Mouse (Mus musculus): ENCODE measurements around the gene Ndufs7. TPM values are rescaled to one million over a fixed set of nuclear protein-coding genes. Genes with fewer than 3 reads are reported as not detected.
A peak's percentile ranks its signal among the peaks of the same experiment; 100 is the strongest.

The Ndufs7 gene
- total RNA-seq, 4 experiments from 2014 or later: 949 to 1,112 (median 1,023) TPM

DNA sequence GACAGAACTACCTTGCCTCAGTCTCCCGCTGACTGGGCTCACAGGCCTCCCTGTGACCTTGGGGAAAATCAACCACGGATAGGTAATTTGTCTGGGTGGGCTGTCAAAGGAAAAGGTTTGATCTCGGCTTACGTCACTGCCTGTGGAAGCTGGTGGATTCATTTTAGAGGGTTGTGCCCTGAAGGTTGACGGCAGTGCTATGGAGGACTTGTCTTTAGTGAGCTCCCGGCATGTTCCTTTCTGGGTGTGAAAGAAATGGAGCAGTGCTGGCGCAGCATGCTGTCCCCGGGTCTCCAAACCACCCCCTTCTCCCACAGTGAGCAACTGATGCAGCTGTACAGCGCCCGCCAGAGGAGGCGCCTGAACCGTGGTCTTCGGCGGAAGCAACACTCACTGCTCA lies 44.4 kb downstream of the Ndufs7 start:
- no peak for DNase-seq (ENCODE audit: low spot score)

DNA sequence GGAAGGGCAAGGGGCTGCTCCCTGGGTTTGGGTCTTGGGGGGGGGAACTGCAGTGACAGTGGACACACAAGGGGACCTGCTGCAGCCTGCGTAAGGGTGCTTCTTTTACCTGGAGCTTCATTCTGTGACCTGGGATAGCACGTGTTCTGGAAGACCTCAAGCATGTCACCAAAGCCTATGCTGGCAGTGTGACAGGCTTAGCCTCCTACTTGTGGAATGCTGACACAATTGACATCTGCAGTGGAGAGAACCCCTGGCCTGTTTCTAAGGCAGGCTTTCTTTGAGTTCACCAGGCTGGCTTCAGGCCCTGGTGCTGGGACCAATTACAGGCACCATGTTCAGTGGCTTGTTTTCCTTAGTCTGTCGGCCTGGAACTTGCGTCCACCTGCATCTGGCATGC lies 45.4 kb downstream of the Ndufs7 start:
- no peak for DNase-seq (ENCODE audit: low spot score)

DNA sequence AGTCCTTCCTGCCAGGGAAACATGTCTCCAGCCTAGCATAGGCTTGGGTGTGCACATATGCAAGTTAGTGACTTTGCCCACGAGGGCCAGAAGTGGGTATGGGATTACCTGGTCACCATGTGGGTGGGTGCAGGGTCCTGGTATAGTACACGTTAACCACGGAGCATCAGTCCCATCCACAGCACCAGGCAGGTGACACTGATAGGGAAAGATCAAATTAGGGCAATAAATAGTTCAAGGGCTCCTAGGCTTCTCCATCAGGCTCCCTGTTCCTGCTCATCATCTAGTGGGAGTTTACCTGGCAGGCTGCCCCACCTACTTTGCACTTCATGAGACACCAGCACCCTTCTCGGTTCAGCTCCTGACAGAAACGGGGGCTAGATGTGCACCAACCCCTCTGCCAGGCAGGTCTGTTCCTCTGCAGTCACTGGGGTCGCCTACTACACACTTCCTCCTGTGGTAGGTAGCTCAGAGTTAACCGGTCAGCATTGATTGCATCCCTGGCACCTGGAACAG lies 45.9 kb downstream of the Ndufs7 start:
- no peak for DNase-seq (ENCODE audit: low spot score)

- peak; percentile 77 for DNase-seq (ENCODE audit: low spot score)
These were observed 46.9 kb downstream of the Ndufs7 start, which contains the start of gene Apc2 for GRCm38 (mm10) chr10:80295618-80296425. Apc2 (plus strand) TSS chr10:80295977.

DNA sequence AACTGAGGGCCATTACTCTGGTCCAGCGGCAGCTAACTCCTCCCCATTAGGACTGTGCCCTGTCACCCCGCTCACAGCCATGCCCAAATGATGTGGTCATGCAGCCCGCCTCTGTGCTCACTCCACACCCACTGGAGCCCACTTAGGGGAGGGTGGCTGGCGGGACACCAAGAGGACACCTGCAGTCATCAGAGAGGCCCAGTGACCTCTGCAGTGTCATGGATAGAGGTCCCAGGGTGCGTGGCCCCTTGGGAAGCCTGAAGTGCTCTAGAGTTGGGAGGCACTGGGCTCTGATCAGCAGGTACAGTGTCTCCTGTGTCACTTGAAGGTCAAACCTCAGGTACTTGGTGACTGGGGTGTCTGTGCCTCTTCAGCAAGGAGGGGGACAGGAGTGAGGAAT lies 47.9 kb downstream of the Ndufs7 start:
- no peak for DNase-seq (ENCODE audit: low spot score)

DNA sequence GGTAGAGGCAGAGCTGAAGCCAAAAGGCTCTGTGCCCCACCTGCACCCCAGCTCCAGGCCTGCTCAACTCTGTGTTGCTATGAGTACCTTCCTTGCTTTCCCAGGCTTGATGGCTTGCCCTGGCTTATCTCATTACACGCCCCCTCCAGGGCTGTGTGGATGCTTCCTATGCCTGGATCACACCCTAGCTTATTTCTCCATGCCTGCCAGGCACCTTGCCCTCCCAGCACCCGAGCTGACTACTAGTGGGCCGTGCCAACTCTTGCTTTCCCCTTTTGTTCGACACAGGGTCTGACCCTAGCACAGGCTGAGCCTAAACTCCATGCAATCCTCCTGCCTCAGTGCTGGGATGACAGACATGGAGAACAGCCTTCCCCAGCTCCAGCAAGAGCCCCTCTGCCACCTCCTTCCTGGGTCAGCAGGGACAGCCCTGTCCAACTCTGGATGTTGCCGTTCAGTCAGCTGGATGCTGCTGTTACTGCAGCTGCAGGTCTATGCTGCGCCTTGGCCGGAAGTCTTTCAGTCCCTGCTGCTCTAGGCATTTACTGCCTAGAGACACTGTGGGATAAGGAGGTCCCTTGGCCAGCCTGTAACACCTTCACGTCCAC lies 48.7 kb downstream of the Ndufs7 start:
- DNase-seq (ENCODE audit: low spot score): no peak

DNA sequence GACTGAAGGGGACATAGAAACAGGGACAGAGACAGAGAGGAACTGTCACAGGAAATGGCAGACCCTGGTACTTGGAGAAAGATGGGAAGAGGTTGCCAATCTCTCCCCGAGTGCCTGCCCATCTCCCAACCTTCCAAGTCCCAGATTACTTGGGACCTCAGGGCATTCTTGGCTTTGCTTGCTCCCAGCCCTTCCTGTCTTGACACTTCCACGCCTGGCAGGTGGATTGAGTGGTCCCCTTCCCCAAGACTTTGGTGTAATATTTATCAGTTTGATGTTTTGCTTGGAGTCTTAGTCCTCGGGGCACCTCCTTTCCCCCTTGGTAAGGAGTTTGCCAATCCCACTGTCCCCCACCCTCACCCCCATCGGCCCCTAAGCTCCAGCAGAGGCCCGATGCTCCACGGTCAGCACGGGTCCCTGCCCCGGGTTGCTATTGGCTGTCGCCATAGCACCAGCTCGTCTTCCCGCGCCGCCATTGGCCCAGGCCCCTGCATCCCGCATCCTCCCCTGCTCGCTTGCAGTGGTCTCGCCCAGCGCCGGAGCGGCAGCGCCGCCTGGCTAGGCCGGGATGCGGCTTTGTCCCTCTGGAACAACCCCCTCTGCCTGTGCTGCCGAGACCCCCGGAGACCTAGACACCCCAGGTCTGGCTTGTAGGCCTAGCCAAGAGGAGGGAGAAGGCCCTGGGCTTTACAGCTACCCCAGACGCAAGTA lies 49.8 kb downstream of the Ndufs7 start:
- DNase-seq (ENCODE audit: low spot score): no peak

DNA sequence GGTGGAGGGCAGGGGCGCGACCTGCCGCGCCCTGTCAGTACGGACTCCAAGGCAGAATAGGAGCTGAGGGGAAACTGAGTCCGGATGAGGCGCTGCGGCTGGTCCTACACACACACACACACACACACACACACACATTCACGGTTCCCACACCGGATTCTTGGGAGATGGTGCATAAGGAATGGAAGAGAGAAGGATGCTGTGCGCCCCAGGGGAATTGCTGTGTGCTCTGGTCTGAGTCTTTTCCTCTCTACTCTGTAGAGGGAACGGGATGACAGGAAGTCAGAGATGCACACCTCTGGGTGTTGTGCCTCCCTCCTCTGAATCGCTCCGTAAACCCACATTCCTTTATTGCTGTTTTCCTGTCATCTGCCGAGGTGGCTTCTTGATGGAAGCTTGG lies 50.4 kb downstream of the Ndufs7 start:
- DNase-seq (ENCODE audit: low spot score): no peak

- DNase-seq (ENCODE audit: low spot score): no peak
These were observed 50.9 kb downstream of the Ndufs7 start for GRCm38 (mm10) chr10:80299824-80300223.

DNA sequence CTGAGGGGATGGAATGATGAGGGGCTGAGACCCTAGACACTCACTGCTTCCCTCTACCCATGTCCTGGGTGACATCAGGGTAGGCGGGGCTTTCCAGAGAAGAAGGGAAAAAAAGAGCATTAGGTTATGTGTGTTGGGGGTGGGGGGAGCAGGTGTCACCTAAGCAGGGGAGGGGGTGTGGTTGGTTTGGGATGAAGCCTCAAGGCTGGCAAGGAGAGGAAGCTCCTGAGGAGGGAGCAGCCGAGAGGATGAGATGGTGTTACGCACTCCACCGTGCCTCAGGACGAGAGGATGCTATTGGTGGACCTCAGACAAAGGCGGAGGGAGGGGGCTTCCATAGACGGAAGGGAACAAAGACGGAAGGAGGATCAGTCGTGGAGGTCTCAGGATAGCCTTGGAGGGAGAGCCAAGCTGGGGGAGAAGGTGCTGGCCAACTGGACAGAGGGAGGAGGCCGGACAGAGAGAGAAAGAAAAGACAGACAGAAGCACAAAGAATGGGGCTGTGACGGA lies 51.8 kb downstream of the Ndufs7 start:
- DNase-seq (ENCODE audit: low spot score): no peak

DNA sequence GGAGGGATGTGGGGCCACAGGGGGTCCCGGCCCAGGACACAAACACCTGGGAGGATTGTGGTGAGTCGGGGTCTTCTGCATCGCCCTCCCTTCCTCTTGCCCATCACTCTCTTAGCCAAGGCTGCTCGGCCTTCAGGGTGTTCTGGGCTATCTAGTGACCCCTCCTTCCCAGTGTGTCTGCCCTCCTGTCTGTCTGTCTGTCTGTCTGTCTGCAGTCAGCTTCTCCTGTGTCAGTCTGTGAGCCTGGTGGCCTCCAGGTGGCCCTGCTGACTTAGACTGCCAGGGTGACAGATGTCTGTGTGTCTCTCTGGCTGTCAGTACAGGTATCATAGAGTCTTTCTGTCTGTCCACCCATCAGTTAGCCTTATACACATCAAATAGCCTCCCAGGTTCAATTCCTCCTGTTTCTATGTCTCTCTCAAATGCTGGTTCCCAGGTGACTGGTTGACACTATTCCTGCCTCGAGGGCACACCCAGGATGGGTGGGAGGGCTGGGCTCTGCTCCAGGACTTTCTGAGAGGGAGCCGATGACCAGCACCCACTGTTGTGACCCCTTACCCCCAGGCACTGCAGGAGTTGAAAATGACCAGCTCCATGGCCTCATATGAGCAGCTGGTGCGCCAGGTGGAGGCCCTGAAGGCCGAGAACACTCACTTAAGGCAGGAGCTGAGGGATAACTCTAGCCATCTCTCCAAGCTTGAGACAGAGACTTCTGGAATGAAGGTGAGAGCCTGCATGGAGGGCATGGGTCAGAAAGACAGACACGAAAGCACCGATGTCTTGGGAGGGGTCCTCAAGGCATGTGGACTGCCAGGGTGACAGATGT lies 52.5 kb downstream of the Ndufs7 start:
- no peak for DNase-seq (ENCODE audit: low spot score)

- DNase-seq (ENCODE audit: low spot score): no peak
These were observed 53.1 kb downstream of the Ndufs7 start for GRCm38 (mm10) chr10:80302082-80302355.

DNA sequence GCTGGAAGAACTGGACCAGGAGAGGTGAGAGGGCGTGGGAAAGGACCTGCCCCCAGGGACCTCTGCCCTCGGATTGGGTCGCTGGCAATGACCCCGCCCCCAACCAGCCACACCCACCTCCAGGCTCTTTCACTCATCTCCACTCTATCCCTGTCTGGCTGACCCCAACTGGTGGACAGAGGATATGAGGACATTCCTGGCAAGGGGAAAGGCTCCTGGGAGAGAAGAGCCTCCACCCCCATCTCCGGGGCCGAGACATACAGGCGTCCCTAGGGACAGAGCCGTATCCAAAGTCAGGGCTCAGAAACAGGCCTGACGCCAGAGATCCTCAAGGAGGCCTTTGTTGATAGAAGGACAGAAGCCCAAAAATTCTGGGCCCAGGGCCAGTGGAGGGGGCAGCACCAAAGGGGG lies 53.6 kb downstream of the Ndufs7 start:
- DNase-seq (ENCODE audit: low spot score): peak; percentile 85

DNA sequence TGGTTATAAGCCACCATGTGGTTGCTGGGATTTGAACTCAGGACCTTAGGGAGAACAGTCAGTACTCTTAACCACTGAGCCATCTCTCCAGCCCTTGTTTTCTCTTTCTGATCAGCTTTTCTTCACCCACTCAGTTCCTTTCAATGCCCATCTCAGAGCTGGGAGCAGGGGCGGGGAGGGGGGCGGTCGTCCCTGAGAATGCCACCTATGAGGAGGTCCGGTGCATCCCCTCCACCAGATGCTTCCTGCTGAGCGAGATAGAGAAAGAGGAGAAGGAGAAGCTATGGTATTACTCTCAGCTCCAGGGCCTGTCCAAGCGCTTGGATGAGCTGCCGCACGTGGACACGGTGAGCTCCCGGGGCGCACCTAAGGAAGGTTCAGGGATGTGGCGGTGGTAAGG lies 55.5 kb downstream of the Ndufs7 start:
- DNase-seq (ENCODE audit: low spot score): no peak

GRCm38 (mm10) chr10:80304862-80305261 lies 55.9 kb downstream of the Ndufs7 start:
- no peak for DNase-seq (ENCODE audit: low spot score)

Small RNA genes within 50 kb of the gene (microRNA-seq; reads per million reads assigned to microRNA genes)
- gene Mir6911: not detected

Other genes starting within 250 kb of the Ndufs7 start
- 1 to 10 TPM; 2.9 to 5.1 (median 3.4) TPM for gene Arhgap45, start 232.5 kb upstream of the Ndufs7 start, total RNA-seq (2022)
- gene Polr2e, start 209.3 kb upstream of the Ndufs7 start, total RNA-seq (2022): 100 to 1,000 TPM in 2 of 4 experiments, 10 to 100 TPM in 2; 91.7 to 106 (median 100) TPM
- 1,000 to 10,000 TPM; 1,048 to 1,125 (median 1,067) TPM for gene Gpx4, start 202.0 kb upstream of the Ndufs7 start, total RNA-seq (2022)
- 10 to 100 TPM in 3 of 4 experiments, 1 to 10 TPM in 1; 9.5 to 12.0 (median 11.1) TPM for gene Sbno2, start 143.6 kb upstream of the Ndufs7 start, total RNA-seq (2022)
- gene Stk11, start 133.3 kb upstream of the Ndufs7 start, total RNA-seq (2022): 100 to 1,000 TPM; 148 to 176 (median 153) TPM
- 1,000 to 10,000 TPM; 1,050 to 1,135 (median 1,101) TPM for gene Atp5d, start 110.5 kb upstream of the Ndufs7 start, total RNA-seq (2022)
- gene Cbarp, start 108.3 kb upstream of the Ndufs7 start, total RNA-seq (2022): 1 to 10 TPM; 3.8 to 6.1 (median 4.6) TPM
- gene Midn, start 100.8 kb upstream of the Ndufs7 start, total RNA-seq (2022): 100 to 1,000 TPM in 1 of 4 experiments, 10 to 100 TPM in 3; 83.9 to 111 (median 91.0) TPM
- 10 to 100 TPM; 34.7 to 69.7 (median 51.6) TPM for gene Cirbp, start 83.1 kb upstream of the Ndufs7 start, total RNA-seq (2022)
- 1 to 10 TPM; 4.9 to 7.7 (median 5.9) TPM for gene 1600002K03Rik, start 76.2 kb upstream of the Ndufs7 start, total RNA-seq (2022)
- gene Efna2, start 69.6 kb upstream of the Ndufs7 start, total RNA-seq (2022): 1 to 10 TPM in 3 of 4 experiments, under 1 TPM in 1; 0.78 to 1.2 (median 1.1) TPM
- gene Mum1, start 22.7 kb upstream of the Ndufs7 start, total RNA-seq (2022): 10 to 100 TPM; 10.5 to 16.3 (median 14.6) TPM
- 10 to 100 TPM; 10.3 to 17.1 (median 14.7) TPM for gene Gamt, start 11.9 kb downstream of the Ndufs7 start, total RNA-seq (2022)
- gene Dazap1, start 12.4 kb downstream of the Ndufs7 start, total RNA-seq (2022): 10 to 100 TPM; 49.2 to 62.8 (median 56.5) TPM
- 100 to 1,000 TPM; 763 to 919 (median 846) TPM for gene Rps15, start 43.3 kb downstream of the Ndufs7 start, total RNA-seq (2022)
- 1 to 10 TPM; 2.2 to 3.1 (median 2.2) TPM for gene Apc2, start 46.9 kb downstream of the Ndufs7 start, total RNA-seq (2022)
- 10 to 100 TPM; 14.3 to 19.8 (median 16.3) TPM for gene 2310011J03Rik, start 71.4 kb downstream of the Ndufs7 start, total RNA-seq (2022)
- 1 to 10 TPM; 1.7 to 3.1 (median 2.7) TPM for gene Pcsk4, start 80.4 kb downstream of the Ndufs7 start, total RNA-seq (2022)
- 1 to 10 TPM; 3.1 to 7.6 (median 5.0) TPM for gene Reep6, start 80.8 kb downstream of the Ndufs7 start, total RNA-seq (2022)
- 100 to 1,000 TPM in 2 of 4 experiments, 10 to 100 TPM in 2; 87.9 to 109 (median 99.6) TPM for gene Adamtsl5, start 99.3 kb downstream of the Ndufs7 start, total RNA-seq (2022)
- gene Plk5, start 107.3 kb downstream of the Ndufs7 start, total RNA-seq (2022): 1 to 10 TPM in 2 of 4 experiments, under 1 TPM in 2; 0.91 to 1.3 (median 1.1) TPM
- 1 to 10 TPM; 5.9 to 9.8 (median 8.3) TPM for gene Mex3d, start 138.5 kb downstream of the Ndufs7 start, total RNA-seq (2022)
- gene Mbd3, start 150.4 kb downstream of the Ndufs7 start, total RNA-seq (2022): 100 to 1,000 TPM in 1 of 4 experiments, 10 to 100 TPM in 3; 92.9 to 107 (median 97.0) TPM
- 1,000 to 10,000 TPM; 1,795 to 2,190 (median 1,939) TPM for gene Uqcr11, start 157.7 kb downstream of the Ndufs7 start, total RNA-seq (2022)
- 10 to 100 TPM; 15.8 to 18.0 (median 17.6) TPM for gene Tcf3, start 184.5 kb downstream of the Ndufs7 start, total RNA-seq (2022)
- gene Onecut3, start 245.7 kb downstream of the Ndufs7 start, total RNA-seq (2022): under 1 TPM in 1 of 4 experiments, not detected in 3; 0.09 TPM

All from heart, adult 8-10 months (tissue).